Mouse (Mus musculus): Measurements from ENCODE around the gene Adh1. TPM values are rescaled to one million over a fixed set of nuclear protein-coding genes. Genes with fewer than 3 reads are reported as not detected.

Gene Adh1
- polyA plus RNA-seq (2012; rRNA removed) (3.8 and 4.0 TPM in 2 replicates), polyA plus RNA-seq (2014; fragmentation: Nextera tagmentation; extraction: Ambion mirVana) (8.4 and 10.6 TPM in 2 replicates)

- DNase-seq (ENCODE audit: low read depth in 3 of 3, low spot score in 3 of 3): no peak
- Histone ChIP-seq H3K36me3 (replicated peaks; ENCODE audit: control insufficient read depth, insufficient read depth, low read depth) (no peaks in the 10 kb centered on the region), H3K9ac (replicated peaks) (no peak within 1 kb of the TSS), H3K4me1 (replicated peaks; ENCODE audit: control insufficient read depth in 2 of 2, insufficient read depth in 2 of 2, low read length in 1 of 2) (peaks cover 0 to 7% of the 10 kb centered on the region in 2 experiments; a peak in 2 of 4 replicates), H3K4me3 (ENCODE audit: insufficient read depth in 1 of 2, low read depth in 2 of 2, low read length in 2 of 2) (no peak within 1 kb of the TSS), H3K27ac (no peak within 1 kb of the TSS), H3K4me2 (ENCODE audit: low read depth) (no peak within 1 kb of the TSS), H3K9me3 (ENCODE audit: control insufficient read depth, low read length) (no peaks in the 10 kb centered on the region), H3K27me3 (ENCODE audit: control insufficient read depth, insufficient read depth, low read length) (no peaks in the 10 kb centered on the region)
- 64% methylated on average over 11 of the region's 11 CpGs for WGBS (ENCODE audit: insufficient replicate concordance)
- TF ChIP-seq CTCF (IDR thresholded peaks at IDR 0.05; ENCODE audit: low read depth) (no peak), EP300 (IDR thresholded peaks at IDR 0.05; ENCODE audit: low read depth) (no peak)
- no peak for ATAC-seq (ENCODE audit: insufficient read depth)
These were observed at the start of gene Adh1 for GRCm38 (mm10) chr3:138260721-138261669. Gene Adh1, plus strand, starts transcription at chr3:138260991.

GRCm38 (mm10) chr3:138212431-138212951 lies 48.3 kb upstream of the Adh1 start:
- H3K4me1 ChIP-seq (replicated peaks; ENCODE audit: control insufficient read depth in 2 of 2, insufficient read depth in 2 of 2, low read length in 1 of 2): no peaks in the 10 kb centered on the region
- no peak overlapping the region for H3K4me3 ChIP-seq (ENCODE audit: insufficient read depth in 1 of 2, low read depth in 2 of 2, low read length in 2 of 2)
- 72% methylated on average over 4 of the region's 4 CpGs for WGBS (ENCODE audit: insufficient replicate concordance)
- H3K4me2 ChIP-seq (ENCODE audit: low read depth): no peak overlapping the region
- no peak for TF ChIP-seq CTCF (IDR thresholded peaks at IDR 0.05; ENCODE audit: low read depth)
- TF ChIP-seq EP300 (IDR thresholded peaks at IDR 0.05; ENCODE audit: low read depth): no peak
- H3K9ac ChIP-seq (replicated peaks): no peak overlapping the region
- H3K27ac ChIP-seq: no peak overlapping the region
- no peaks in the 10 kb centered on the region for H3K36me3 ChIP-seq (replicated peaks; ENCODE audit: control insufficient read depth, insufficient read depth, low read depth)
- H3K27me3 ChIP-seq (ENCODE audit: control insufficient read depth, insufficient read depth, low read length): no peaks in the 10 kb centered on the region
- no peak for DNase-seq (ENCODE audit: low read depth in 3 of 3, low spot score in 3 of 3)
- no peak for ATAC-seq (ENCODE audit: insufficient read depth)
- no peaks in the 10 kb centered on the region for H3K9me3 ChIP-seq (ENCODE audit: control insufficient read depth, low read length)

GRCm38 (mm10) chr3:138215395-138215989 lies 45.3 kb upstream of the Adh1 start:
- Histone ChIP-seq H3K9me3 (ENCODE audit: control insufficient read depth, low read length) (no peaks in the 10 kb centered on the region), H3K4me1 (replicated peaks; ENCODE audit: control insufficient read depth in 2 of 2, insufficient read depth in 2 of 2, low read length in 1 of 2) (no peaks in the 10 kb centered on the region), H3K4me2 (ENCODE audit: low read depth) (no peak overlapping the region), H3K27ac (no peak overlapping the region), H3K9ac (replicated peaks) (no peak overlapping the region), H3K36me3 (replicated peaks; ENCODE audit: control insufficient read depth, insufficient read depth, low read depth) (no peaks in the 10 kb centered on the region), H3K27me3 (ENCODE audit: control insufficient read depth, insufficient read depth, low read length) (no peaks in the 10 kb centered on the region), H3K4me3 (ENCODE audit: insufficient read depth in 1 of 2, low read depth in 2 of 2, low read length in 2 of 2) (no peak overlapping the region)
- ATAC-seq (ENCODE audit: insufficient read depth) (no peak), DNase-seq (ENCODE audit: low read depth in 3 of 3, low spot score in 3 of 3) (no peak)
- 62% methylated on average over 11 of the region's 11 CpGs for WGBS (ENCODE audit: insufficient replicate concordance)
- TF ChIP-seq EP300 (IDR thresholded peaks at IDR 0.05; ENCODE audit: low read depth) (no peak), CTCF (IDR thresholded peaks at IDR 0.05; ENCODE audit: low read depth) (no peak)

GRCm38 (mm10) chr3:138216091-138216490 lies 44.7 kb upstream of the Adh1 start:
- no peak for DNase-seq (ENCODE audit: low read depth in 3 of 3, low spot score in 3 of 3)

More at GRCm38 (mm10) chr3:138216091-138216490, 44.7 kb upstream of the Adh1 start:
- H3K27me3 ChIP-seq (ENCODE audit: control insufficient read depth, insufficient read depth, low read length): no peaks in the 10 kb centered on the region
- no peak for TF ChIP-seq CTCF (IDR thresholded peaks at IDR 0.05; ENCODE audit: low read depth)
- no peak for TF ChIP-seq EP300 (IDR thresholded peaks at IDR 0.05; ENCODE audit: low read depth)
- H3K4me3 ChIP-seq (ENCODE audit: insufficient read depth in 1 of 2, low read depth in 2 of 2, low read length in 2 of 2): no peak overlapping the region
- H3K4me1 ChIP-seq (replicated peaks; ENCODE audit: control insufficient read depth in 2 of 2, insufficient read depth in 2 of 2, low read length in 1 of 2): no peaks in the 10 kb centered on the region
- ATAC-seq (ENCODE audit: insufficient read depth): no peak
- H3K9me3 ChIP-seq (ENCODE audit: control insufficient read depth, low read length): no peaks in the 10 kb centered on the region
- H3K9ac ChIP-seq (replicated peaks): no peak overlapping the region
- H3K36me3 ChIP-seq (replicated peaks; ENCODE audit: control insufficient read depth, insufficient read depth, low read depth): no peaks in the 10 kb centered on the region
- H3K27ac ChIP-seq: no peak overlapping the region
- H3K4me2 ChIP-seq (ENCODE audit: low read depth): no peak overlapping the region
- 69% methylated on average over 8 of the region's 8 CpGs for WGBS (ENCODE audit: insufficient replicate concordance)

Data from liver, embryonic 14.5 days (tissue).